Mouse (Mus musculus): ENCODE results near the gene Gcnt1.

GRCm38 (mm10) chr19:17400571-17400970 lies 27.9 kb upstream of the Gcnt1 start:
- TF ChIP-seq CTCF (IDR thresholded peaks at IDR 0.05) (no peak), EP300 (IDR thresholded peaks at IDR 0.05) (no peak)
